Mouse (Mus musculus) C2C12 (cell line): ENCODE measurements around the gene 2510009E07Rik.

ENCODE experiments used
- CEBPB ChIP-seq: IDR thresholded peaks from one replicate; pipeline ENCODE4 v1.6.1; 2011; ENCODE audit warnings: low read depth, mild to moderate bottlenecking, control low read depth, moderate library complexity
- CTCF ChIP-seq: IDR thresholded peaks from one replicate; pipeline ENCODE4 v1.5.1; 2011; ENCODE audit not compliant: control insufficient read depth, insufficient read depth, insufficient read length

DNA sequence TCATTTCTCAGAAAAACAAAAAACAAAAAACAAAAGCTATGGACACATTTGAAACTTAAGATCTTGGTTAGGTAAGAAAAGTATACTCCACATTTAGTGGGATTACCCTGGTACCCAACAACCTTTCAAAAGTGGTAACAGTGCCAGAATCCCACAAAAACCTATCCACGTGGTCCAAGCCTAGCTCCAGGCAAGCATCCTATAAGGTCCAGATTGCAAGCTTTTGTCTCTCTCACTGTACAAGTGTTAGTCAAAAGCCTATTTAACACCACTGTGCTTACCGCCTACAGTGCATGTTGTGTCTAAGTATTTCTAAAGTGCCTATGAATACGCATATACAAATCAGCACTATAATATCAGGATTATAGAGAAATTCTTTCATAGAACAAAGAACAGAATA lies 44.2 kb downstream of the 2510009E07Rik start:
- no peak for TF ChIP-seq CTCF
- TF ChIP-seq CEBPB, result no peak
